Mouse (Mus musculus) megakaryocyte progenitor cell, adult 5-6 weeks (primary cell): ENCODE data around the gene Slc5a9. TPM values are rescaled to one million over a fixed set of nuclear protein-coding genes. Genes with fewer than 3 reads are reported as not detected.
"Not testable (repeated sequence)": the region's sequence is repeated elsewhere in the genome, so short reads cannot be mapped to it uniquely, and the experiment has no call there.

ENCODE experiments used
- ATAC-seq: replicated peaks from 2 replicates; pipeline ENCODE4 v1.8.0; 2016; ENCODE audit warnings: mild to moderate bottlenecking, moderate TSS enrichment, inconsistent platforms; ENCODE audit not compliant: poor library complexity
- total RNA-seq, 2 experiments: library from RNA; stranded (forward) in 1 of 2; stranded (reverse) in 1 of 2; fragments of 157-497, 149-512 nt in 1 of 2; fragments of 200-1000 nt in 1 of 2; gene quantifications; 2 replicates each; pipeline versions ENCODE4 v1.2.3 to v1.2.4; 2015 to 2017

Gene Slc5a9
- not detected in 2 replicates for total RNA-seq (2015)
- not detected in 2 replicates for total RNA-seq (2017)

GRCm38 (mm10) chr4:111902775-111903174, at the start of gene Slc5a9:
Slc5a9 (minus strand) TSS chr4:111902918.
- no peak for ATAC-seq

GRCm38 (mm10) chr4:111919092-111919491, 16.4 kb upstream of the Slc5a9 start, which contains the start of gene Skint8:
Skint8 (plus strand) TSS chr4:111919392.
- ATAC-seq: no peak

- ATAC-seq: peak; percentile 96
Observed at GRCm38 (mm10) chr4:111907926-111908325, 5.2 kb upstream of the Slc5a9 start.

GRCm38 (mm10) chr4:111901473-111901872, 1.2 kb downstream of the Slc5a9 start:
- ATAC-seq: no peak

- not testable (repeated sequence) for ATAC-seq
Observed at GRCm38 (mm10) chr4:111900491-111900890, 2.2 kb downstream of the Slc5a9 start.

- no peak for ATAC-seq
Observed at GRCm38 (mm10) chr4:111898566-111898965, 4.2 kb downstream of the Slc5a9 start.

- peak; percentile 46; the same call in 1 of the 2 replicates for ATAC-seq
Observed at GRCm38 (mm10) chr4:111897755-111898154, 5.0 kb downstream of the Slc5a9 start.

- no peak for ATAC-seq
Observed at GRCm38 (mm10) chr4:111892138-111892537, 10.6 kb downstream of the Slc5a9 start.

GRCm38 (mm10) chr4:111886607-111887006, 16.1 kb downstream of the Slc5a9 start:
- ATAC-seq: peak; percentile 82

GRCm38 (mm10) chr4:111886018-111886417, 16.7 kb downstream of the Slc5a9 start:
- peak; percentile 85 for ATAC-seq

- no peak for ATAC-seq
Observed at GRCm38 (mm10) chr4:111883543-111883942, 19.2 kb downstream of the Slc5a9 start.

- no peak for ATAC-seq
Observed at GRCm38 (mm10) chr4:111880112-111880875, 22.4 kb downstream of the Slc5a9 start.

GRCm38 (mm10) chr4:111867743-111868401, 34.8 kb downstream of the Slc5a9 start:
- no peak for ATAC-seq

- no peak for ATAC-seq
Observed at GRCm38 (mm10) chr4:111866701-111867100, 36.0 kb downstream of the Slc5a9 start.

- ATAC-seq: no peak
Observed at GRCm38 (mm10) chr4:111852626-111853025, 50.1 kb downstream of the Slc5a9 start.

GRCm38 (mm10) chr4:111838882-111839281, 63.8 kb downstream of the Slc5a9 start:
- no peak for ATAC-seq

Other genes with a start within 250 kb of the Slc5a9 start
- 14.1 and 20.0 TPM in 2 replicates for gene Spata6, start 182.9 kb downstream of the Slc5a9 start, total RNA-seq (2015)
- 9.2 and 14.3 TPM in 2 replicates for gene Spata6, start 182.9 kb downstream of the Slc5a9 start, total RNA-seq (2017)
- gene Skint8, start 16.5 kb upstream of the Slc5a9 start, total RNA-seq (2015): not detected in 2 replicates
- gene Skint8, start 16.5 kb upstream of the Slc5a9 start, total RNA-seq (2017): not detected in 2 replicates
- not detected in 2 replicates for gene Skint7, start 70.0 kb upstream of the Slc5a9 start, total RNA-seq (2015)
- not detected in 2 replicates for gene Skint7, start 70.0 kb upstream of the Slc5a9 start, total RNA-seq (2017)
- not detected in 2 replicates for gene Skint1, start 103.4 kb upstream of the Slc5a9 start, total RNA-seq (2015)
- gene Skint1, start 103.4 kb upstream of the Slc5a9 start, total RNA-seq (2017): not detected in 2 replicates
- not detected in 2 replicates for gene Skint4, start 169.1 kb upstream of the Slc5a9 start, total RNA-seq (2015)
- gene Skint4, start 169.1 kb upstream of the Slc5a9 start, total RNA-seq (2017): not detected in 2 replicates